Mouse (Mus musculus) heart, adult 2 months (tissue): Measurements from ENCODE around the gene Angptl4.

ENCODE experiments used
- CTCF ChIP-seq: fragments of 200-600 bp; IDR thresholded peaks from 2 replicates; pipeline ENCODE4 v1.8.1; 2022; ENCODE audit warnings: antibody characterized with exemption, mild to moderate bottlenecking, moderate library complexity
- EP300 ChIP-seq: fragments of 200-500 bp; IDR thresholded peaks from 2 replicates; pipeline ENCODE4 v1.6.1; 2011; ENCODE audit warnings: low read depth, low read length, control low read depth; ENCODE audit not compliant: insufficient read depth
- POLR2A ChIP-seq: fragments of 200-500 bp; IDR thresholded peaks from 2 replicates; pipeline ENCODE4 v1.6.1; 2011; ENCODE audit warnings: mild to moderate bottlenecking, low read depth, low read length, control low read depth; ENCODE audit not compliant: insufficient read depth

DNA sequence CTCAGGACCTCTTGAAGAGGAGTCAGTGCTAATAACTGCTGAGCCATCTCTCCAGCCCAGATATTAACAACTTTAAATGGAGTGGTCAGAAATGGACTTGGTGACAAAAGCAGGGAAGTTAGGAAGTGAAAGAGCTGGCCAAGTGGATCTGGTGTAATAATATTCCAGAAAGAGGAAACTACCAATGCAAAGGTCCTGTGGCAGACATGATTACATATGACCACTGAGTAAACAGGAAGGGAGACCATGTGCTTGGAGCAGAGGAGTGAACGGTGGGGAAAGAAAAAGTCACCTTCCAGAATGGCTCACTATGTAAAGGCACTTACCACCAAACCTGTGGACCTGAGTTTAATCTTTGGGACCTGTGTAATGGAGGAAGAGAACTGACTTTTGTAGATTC, 17.6 kb upstream of the Angptl4 start:
- TF ChIP-seq CTCF (no peak), EP300 (no peak), POLR2A (no peak)
